Mouse (Mus musculus) megakaryocyte, embryonic 14.5 days (primary cell): ENCODE measurements around the gene Twf2. TPM values are rescaled to one million over a fixed set of nuclear protein-coding genes. Genes with fewer than 3 reads are reported as not detected.

Experiments
- H3K27me3 ChIP-seq: replicated peaks from 2 replicates; pipeline ENCODE3; 2012; ENCODE audit warnings: inconsistent platforms
- H3K36me3 ChIP-seq: replicated peaks from 2 replicates; pipeline ENCODE3; 2012; ENCODE audit warnings: low read length, inconsistent platforms, mixed read lengths
- H3K4me1 ChIP-seq: 2 replicates; pipeline ENCODE4 v1.6.1; 2012; ENCODE audit warnings: inconsistent platforms
- H3K4me3 ChIP-seq: replicated peaks from 2 replicates; pipeline ENCODE3; 2012; ENCODE audit warnings: moderate library complexity, mild to moderate bottlenecking, inconsistent platforms
- H3K9me3 ChIP-seq: 2 replicates; pipeline ENCODE4 v1.6.1; 2012; ENCODE audit warnings: inconsistent platforms
- FLI1 ChIP-seq: IDR thresholded peaks from 2 replicates; pipeline ENCODE4 v1.6.1; 2012; ENCODE audit warnings: low read length, inconsistent platforms, mixed read lengths
- GATA1 ChIP-seq: IDR thresholded peaks from 3 replicates; pipeline ENCODE4 v1.6.1; 2012; ENCODE audit warnings: mixed read lengths, low read length, inconsistent platforms, borderline replicate concordance
- polyA plus RNA-seq: library from polyadenylated mRNA; stranded (reverse); fragments of >175 nt; gene quantifications from 2 replicates; pipeline ENCODE4 v1.2.3, GENCODE M21; 2012; ENCODE audit warnings: low replicate concordance; ENCODE audit not compliant: insufficient read depth

Twf2 gene
- polyA plus RNA-seq, 1 experiment = 149 TPM

- peaks cover 72% of the 10 kb centered on the region for H3K36me3 ChIP-seq
- H3K4me1 ChIP-seq = peaks cover 41% of the 10 kb centered on the region
- H3K9me3 ChIP-seq = no peaks in the 10 kb centered on the region
- TF ChIP-seq FLI1 (no peak), GATA1 (no peak)
- H3K27me3 ChIP-seq = no peaks in the 10 kb centered on the region
- no peak overlapping the region for H3K4me3 ChIP-seq
These were observed 25.1 kb upstream of the Twf2 start for GRCm38 (mm10) chr9:106177799-106178198.

- Histone ChIP-seq H3K4me1 (peaks cover 25% of the 10 kb centered on the region), H3K9me3 (no peaks in the 10 kb centered on the region), H3K4me3 (no peak overlapping the region), H3K36me3 (peaks cover 88% of the 10 kb centered on the region), H3K27me3 (no peaks in the 10 kb centered on the region)
- TF ChIP-seq GATA1 = no peak
- no peak for TF ChIP-seq FLI1
These were observed 23.5 kb upstream of the Twf2 start for GRCm38 (mm10) chr9:106179454-106179853.

- peaks cover 93% of the 10 kb centered on the region for H3K36me3 ChIP-seq
- H3K4me3 ChIP-seq = no peak overlapping the region
- no peaks in the 10 kb centered on the region for H3K9me3 ChIP-seq
- no peak for TF ChIP-seq GATA1
- no peak for TF ChIP-seq FLI1
- H3K27me3 ChIP-seq = no peaks in the 10 kb centered on the region
- peaks cover 20% of the 10 kb centered on the region for H3K4me1 ChIP-seq
These were observed 22.9 kb upstream of the Twf2 start for GRCm38 (mm10) chr9:106179964-106180363.

- H3K27me3 ChIP-seq = no peaks in the 10 kb centered on the region
- peaks cover 99% of the 10 kb centered on the region for H3K36me3 ChIP-seq
- peaks cover 3% of the 10 kb centered on the region; the same call in 1 of the 2 replicates for H3K4me1 ChIP-seq
- no peaks in the 10 kb centered on the region for H3K9me3 ChIP-seq
- H3K4me3 ChIP-seq = no peak overlapping the region
- no peak for TF ChIP-seq GATA1
- TF ChIP-seq FLI1 = no peak
These were observed 20.8 kb upstream of the Twf2 start for GRCm38 (mm10) chr9:106182146-106182545.

GRCm38 (mm10) chr9:106183996-106184395 lies 18.9 kb upstream of the Twf2 start:
- H3K4me3 ChIP-seq = no peak overlapping the region
- no peak for TF ChIP-seq GATA1
- no peak for TF ChIP-seq FLI1
- peaks cover 99% of the 10 kb centered on the region for H3K36me3 ChIP-seq

GRCm38 (mm10) chr9:106191355-106191754 lies 11.6 kb upstream of the Twf2 start:
- TF ChIP-seq FLI1 = no peak
- H3K36me3 ChIP-seq = peaks cover 93% of the 10 kb centered on the region
- H3K4me3 ChIP-seq = no peak overlapping the region
- no peaks in the 10 kb centered on the region for H3K27me3 ChIP-seq
- no peaks in the 10 kb centered on the region for H3K9me3 ChIP-seq
- H3K4me1 ChIP-seq = peaks cover 14% of the 10 kb centered on the region

More at GRCm38 (mm10) chr9:106183996-106184395, 18.9 kb upstream of the Twf2 start:
- Histone ChIP-seq H3K27me3 (no peaks in the 10 kb centered on the region), H3K9me3 (no peaks in the 10 kb centered on the region), H3K4me1 (no peaks in the 10 kb centered on the region; the same call in 1 of the 2 replicates)

- Histone ChIP-seq H3K4me1 (peaks cover 14% of the 10 kb centered on the region), H3K36me3 (peaks cover 93% of the 10 kb centered on the region), H3K9me3 (no peaks in the 10 kb centered on the region), H3K4me3 (no peak overlapping the region), H3K27me3 (no peaks in the 10 kb centered on the region)
- no peak for TF ChIP-seq FLI1
- no peak for TF ChIP-seq GATA1
These were observed 10.9 kb upstream of the Twf2 start for GRCm38 (mm10) chr9:106192024-106192423.

- Histone ChIP-seq H3K36me3 (peaks cover 88% of the 10 kb centered on the region), H3K4me1 (peaks cover 17% of the 10 kb centered on the region)
These were observed 9.9 kb upstream of the Twf2 start for GRCm38 (mm10) chr9:106192998-106193397.

GRCm38 (mm10) chr9:106193930-106194807 lies 8.7 kb upstream of the Twf2 start:
- peaks cover 76% of the 10 kb centered on the region for H3K36me3 ChIP-seq
- no peak overlapping the region for H3K4me3 ChIP-seq
- TF ChIP-seq GATA1 (no peak), FLI1 (no peak)
- H3K9me3 ChIP-seq = no peaks in the 10 kb centered on the region
- peaks cover 27% of the 10 kb centered on the region for H3K4me1 ChIP-seq
- H3K27me3 ChIP-seq = no peaks in the 10 kb centered on the region

More at GRCm38 (mm10) chr9:106192998-106193397, 9.9 kb upstream of the Twf2 start:
- Histone ChIP-seq H3K9me3 (no peaks in the 10 kb centered on the region), H3K4me3 (peak overlapping the region; percentile 26), H3K27me3 (no peaks in the 10 kb centered on the region)
- TF ChIP-seq FLI1 (no peak), GATA1 (no peak)

- Histone ChIP-seq H3K27me3 (no peaks in the 10 kb centered on the region), H3K4me1 (peaks cover 42% of the 10 kb centered on the region), H3K4me3 (no peak overlapping the region), H3K9me3 (no peaks in the 10 kb centered on the region), H3K36me3 (peaks cover 61% of the 10 kb centered on the region)
- TF ChIP-seq FLI1 (no peak), GATA1 (no peak)
These were observed 7.2 kb upstream of the Twf2 start for GRCm38 (mm10) chr9:106195693-106196092.
